Mouse (Mus musculus): Measurements from ENCODE around the gene Olfr721-ps1. TPM values are rescaled to one million over a fixed set of nuclear protein-coding genes. Genes with fewer than 3 reads are reported as not detected.

Olfr721-ps1 gene
- not detected for polyA plus RNA-seq (2017; shearing (Covaris generic))

DNA sequence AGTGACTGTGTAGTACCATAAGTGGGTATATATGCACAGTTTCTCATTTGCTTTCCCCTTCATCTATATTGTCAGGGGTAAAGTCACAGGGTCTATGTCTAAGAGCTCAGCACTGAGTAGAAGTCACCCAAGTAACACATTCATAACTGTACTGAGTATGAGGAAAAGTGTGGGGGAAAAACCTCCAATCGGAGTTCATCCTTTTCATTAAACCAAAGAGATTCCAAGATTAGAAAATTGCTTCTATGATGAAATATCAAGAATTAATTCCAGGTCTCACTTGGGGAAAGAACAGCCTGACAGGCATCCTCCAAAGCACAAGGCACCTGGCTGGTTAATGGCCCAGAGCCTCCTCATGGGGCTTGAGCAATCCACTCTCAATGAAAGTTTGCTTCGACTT, at the start of gene Olfr721-ps1:
Gene Olfr721-ps1, plus strand, starts transcription at position 301 of the 400 bp plus-strand sequence.

Other genes with a start within 250 kb of the Olfr721-ps1 start
- gene Olfr720, start 214.5 kb upstream of the Olfr721-ps1 start, polyA plus RNA-seq (2017; shearing (Covaris generic)), result not detected
- 0.10 TPM for gene Olfr31, start 78.5 kb upstream of the Olfr721-ps1 start, polyA plus RNA-seq (2017; shearing (Covaris generic))
- gene Il3ra, start 55.0 kb upstream of the Olfr721-ps1 start, polyA plus RNA-seq (2017; shearing (Covaris generic)), result 4.1 TPM

Measured in effector memory CD4-positive, alpha-beta T cell, adult 7 months (primary cell).